Mouse (Mus musculus): ENCODE measurements around the gene Slc4a10. TPM values are rescaled to one million over a fixed set of nuclear protein-coding genes. Genes with fewer than 3 reads are reported as not detected.

Slc4a10 gene
- total RNA-seq, 4 experiments from 2014 or later, result 5.7 to 11.4 (median 7.7) TPM

DNA sequence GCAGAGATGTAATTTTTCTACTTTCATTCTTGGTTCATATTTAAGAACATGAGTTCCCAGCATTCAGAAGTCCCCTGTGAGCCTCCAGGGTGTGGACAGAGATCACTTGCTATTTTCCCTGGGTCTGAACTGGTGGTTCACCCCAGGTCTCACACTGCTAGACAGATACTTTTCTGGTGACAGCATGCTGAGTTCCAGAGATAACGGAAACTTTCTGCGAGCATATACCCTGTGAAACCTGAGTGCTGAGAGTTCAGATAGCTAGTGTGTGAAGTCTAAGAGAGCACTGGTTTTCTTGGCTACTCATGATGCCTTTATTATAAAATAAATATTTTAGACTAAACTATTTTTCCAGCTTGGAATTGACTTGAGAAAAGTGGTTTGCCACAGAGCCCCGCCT is 232.5 kb downstream of the Slc4a10 start:
- DNase-seq, result no peak

DNA sequence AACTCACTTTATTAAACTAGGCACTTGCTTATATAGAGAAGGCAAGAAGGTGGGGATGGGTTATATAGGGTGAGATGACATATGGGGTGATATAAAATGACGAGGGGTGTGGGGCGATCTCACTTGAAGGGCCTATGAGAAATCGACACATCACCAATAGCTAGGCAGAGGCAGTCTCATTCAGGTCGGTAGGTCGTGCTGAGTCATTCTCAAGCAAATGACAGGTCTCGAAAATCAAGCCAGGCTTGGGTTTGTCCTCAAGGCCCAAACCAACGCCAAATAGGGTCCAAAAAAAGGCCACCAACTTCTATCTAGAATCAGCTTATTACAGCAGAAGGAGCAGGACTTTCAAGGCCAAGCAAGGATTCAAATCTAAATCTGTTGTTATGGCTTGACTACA is 233.5 kb downstream of the Slc4a10 start:
- no peak for DNase-seq

DNA sequence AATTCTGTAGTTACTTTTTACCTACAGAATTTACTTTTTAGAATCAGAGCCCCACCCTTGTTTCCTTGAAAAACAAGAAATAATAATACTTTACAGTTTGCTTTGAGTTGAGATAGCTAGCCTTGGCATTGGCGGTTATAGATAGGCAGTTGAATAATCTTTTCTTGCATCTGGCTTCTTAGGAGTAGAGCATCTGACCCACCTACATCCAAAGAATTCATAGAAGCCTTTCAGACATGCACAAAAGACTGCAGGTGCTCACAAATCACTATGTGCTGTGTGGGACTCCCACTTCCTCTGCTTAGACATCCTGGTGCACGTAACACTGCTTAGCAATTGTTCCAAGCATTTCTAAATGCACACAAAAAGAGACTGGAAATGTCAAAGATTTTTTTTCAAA is 238.8 kb downstream of the Slc4a10 start:
- no peak for DNase-seq

DNA sequence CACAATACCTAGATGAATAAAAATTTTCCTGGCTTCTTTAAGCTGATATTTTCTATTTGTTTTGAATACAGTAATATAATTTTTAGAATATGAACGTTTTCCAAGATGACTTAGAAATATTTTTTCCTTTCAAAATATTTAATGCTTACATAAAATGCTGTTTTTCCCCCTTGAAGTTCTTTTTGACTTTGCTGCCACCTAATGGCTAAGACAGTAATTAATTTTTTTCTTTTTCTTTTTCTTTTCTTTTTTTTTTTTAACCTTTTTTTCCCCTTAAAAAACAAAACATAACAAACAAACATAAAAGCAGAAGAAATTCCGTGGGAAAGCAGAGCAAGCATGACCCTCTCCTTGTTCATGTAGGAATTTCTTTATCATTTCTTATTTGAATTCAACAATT is 239.6 kb downstream of the Slc4a10 start:
- no peak for DNase-seq

DNA sequence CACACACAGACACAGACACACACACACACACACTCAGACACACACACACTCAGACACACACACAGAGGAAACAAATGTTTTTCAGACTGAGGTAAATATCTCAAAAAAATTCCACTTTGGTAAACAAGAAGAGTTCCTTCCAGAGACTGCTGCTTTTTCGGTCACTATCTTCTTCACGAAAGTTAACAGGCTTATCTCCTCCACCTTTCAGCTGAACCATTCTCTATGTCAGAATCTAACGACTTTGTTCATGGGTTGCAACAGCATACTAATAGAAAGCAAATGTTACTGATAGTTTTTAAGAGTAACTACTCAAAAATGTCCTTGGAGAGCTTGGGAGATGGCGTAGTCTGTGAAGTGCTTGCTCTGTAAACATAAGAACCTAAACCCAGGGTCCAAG is 241.3 kb downstream of the Slc4a10 start:
- no peak for DNase-seq

DNA sequence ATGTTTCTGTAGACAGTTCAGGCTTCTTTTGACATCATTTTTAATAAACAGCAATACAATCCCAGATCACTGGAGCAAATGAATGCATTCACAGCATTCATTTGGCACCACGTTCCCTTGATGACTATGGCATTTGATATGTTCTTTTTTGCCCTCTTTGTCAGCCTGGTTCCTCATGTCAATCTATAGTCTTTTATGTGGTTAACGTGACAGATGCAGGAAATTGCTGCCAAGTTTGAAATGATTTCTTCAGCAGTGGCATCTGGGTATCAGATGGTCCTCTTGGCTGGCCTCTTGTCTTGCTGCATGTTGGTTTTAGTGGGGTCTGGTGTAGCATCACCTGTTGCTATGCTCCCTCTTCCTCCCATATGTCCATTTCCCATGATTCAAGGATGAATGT is 247.6 kb downstream of the Slc4a10 start:
- no peak for DNase-seq

DNA sequence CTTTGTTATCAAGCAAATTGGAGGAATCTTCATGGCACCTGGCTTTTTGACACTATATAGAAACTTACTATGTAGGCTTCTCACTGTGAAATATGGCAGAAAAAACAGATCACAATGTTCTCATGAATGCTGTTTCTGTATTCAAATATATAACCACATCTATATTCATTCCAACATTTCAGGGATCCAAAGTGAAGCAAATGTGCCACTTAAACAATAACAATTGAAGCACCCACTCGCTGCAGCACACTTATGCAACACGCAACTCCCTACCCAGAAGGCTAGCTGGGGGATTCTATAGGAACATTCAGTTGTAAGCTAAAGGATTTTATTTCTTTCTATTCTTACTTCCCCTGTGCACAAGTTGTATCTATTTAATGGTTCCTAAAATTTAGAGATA is 255.5 kb downstream of the Slc4a10 start:
- DNase-seq, result no peak

DNA sequence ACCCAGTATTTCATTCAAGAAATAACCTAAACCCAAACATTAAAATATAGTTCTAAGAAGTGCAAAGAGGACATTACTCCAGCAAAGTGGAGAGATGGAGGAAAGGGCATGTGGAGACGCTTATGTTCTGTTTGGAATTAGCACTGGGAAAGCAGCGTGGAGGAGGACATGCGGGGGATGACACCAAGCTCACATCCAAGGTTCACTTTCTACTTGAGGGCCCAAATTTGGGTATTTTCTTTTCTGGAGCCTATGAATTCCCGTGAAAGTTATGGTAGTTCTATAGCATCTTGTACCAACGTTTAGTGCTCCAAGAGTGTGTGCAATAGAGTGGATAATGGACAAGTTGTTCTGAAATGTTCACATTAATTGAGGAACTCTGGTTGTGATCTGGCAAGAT is 260.7 kb downstream of the Slc4a10 start:
- DNase-seq, result no peak

DNA sequence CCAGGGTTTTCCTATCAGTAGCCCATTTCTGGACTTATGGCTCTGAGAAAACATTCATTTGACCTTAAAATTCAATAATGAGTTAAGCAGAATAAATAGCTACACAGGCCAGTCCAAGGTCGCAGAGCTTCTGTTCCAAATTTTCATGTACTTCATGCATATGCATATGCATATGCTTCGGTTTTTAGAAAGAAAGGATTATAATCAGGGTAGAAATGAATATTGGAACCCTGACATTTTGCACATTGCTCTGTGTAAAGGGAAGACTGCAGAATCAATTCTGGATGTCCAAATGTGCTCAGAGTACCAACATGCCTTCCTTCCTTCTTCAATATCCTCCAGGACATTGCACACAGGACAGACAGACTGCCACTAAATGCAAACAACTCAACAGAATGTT is 261.2 kb downstream of the Slc4a10 start:
- no peak for DNase-seq

DNA sequence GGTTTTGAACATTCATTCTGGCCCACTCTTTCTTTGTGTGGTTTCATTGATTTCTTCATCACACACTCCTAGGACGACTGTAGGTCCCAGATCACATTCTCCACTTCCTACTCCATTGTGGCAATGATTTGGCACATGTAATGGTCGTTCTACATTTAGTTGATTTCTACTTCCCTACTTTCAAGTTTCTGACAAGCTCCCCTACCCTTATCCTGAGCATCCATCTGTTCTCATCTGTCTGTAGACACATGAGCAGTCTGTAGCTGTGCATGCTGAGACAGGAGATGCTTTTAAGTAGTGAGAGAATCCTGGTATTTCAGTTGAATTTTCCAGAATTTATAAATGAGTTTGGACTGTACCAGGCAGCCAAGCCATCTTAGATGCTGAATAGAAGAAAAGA is 270.7 kb downstream of the Slc4a10 start:
- no peak for DNase-seq

DNA sequence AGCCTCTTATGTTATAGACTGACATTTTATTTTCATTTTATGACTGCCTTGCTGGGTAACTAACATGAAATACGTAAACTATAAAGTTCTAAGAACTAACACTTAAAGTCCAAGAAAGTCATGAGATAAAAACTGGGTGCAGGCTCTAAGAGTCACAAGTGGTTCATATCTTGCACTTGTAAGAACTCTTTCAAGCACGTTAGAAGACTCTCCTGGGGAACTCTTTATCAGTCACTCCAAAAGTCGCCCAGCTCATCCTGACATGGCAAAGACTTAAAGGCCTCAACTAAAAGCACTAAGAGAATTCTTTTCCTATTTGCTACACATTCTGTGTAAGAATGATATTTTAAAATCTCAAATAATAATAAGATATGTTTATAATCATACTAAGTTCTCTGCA is 273.2 kb downstream of the Slc4a10 start:
- no peak for DNase-seq

DNA sequence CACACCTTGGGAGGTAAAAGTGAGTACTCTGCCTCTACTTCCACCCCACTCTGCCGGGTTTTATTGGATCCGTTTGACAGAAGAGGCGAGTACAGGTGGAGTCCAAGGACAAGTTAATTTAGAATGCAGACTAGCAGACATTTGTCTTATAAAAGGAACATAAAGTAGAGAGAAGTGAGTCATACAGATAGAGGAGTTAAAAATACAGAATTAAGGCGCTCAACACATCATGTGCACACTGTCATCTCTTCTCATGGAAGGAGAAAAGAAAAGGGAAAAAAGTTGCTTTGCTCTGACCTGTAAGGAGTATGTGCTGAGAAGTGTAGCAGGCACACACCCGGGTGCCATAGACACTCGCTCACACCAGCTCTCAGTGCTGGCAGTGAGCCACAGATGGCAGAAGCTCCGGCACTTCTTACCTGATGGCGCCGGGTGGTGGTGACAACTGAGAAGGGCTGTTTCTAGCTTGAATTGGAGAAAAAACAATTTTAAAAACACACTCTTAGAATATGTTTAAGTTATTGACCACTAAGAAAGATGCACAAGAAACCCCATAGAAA is 276.9 kb downstream of the Slc4a10 start:
- no peak for DNase-seq

DNA sequence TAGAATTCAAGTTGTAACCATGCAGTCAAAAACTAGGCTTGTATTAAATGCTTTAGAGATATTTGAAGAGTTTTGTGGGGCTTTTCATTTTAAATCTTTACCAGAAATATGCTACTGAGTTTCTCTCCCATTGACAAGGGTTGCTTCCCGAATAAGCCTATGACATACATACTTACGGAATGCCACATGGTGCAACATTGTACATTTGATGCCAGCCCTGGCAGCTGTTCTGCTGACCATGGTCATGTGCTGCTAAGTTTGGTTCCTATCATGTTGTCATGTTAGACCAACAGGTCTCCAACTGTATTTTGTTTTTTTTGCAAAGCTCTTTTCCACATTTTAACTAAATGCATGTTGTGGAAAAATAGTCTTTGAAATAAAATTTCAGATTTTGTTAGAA is 279.1 kb downstream of the Slc4a10 start:
- no peak for DNase-seq

DNA sequence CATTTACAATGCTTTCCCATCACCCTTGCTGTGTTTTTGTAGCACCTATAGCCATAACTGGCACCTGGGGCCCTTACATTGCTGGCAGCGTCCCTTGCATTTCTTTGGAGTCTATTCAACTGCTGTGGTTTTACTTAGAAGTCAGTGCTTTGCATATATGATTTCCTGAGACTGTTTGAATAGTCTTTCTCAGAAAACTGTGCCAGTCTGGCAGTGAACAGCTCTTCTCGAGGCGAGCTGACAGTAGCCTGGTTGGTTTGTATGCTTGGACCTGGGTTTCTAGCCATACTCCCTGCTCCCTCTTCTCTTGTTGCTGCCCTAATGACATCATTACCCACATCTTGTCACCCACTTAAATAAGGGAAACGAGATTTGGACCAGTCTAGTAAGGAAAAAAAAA is 285.7 kb downstream of the Slc4a10 start:
- no peak for DNase-seq

DNA sequence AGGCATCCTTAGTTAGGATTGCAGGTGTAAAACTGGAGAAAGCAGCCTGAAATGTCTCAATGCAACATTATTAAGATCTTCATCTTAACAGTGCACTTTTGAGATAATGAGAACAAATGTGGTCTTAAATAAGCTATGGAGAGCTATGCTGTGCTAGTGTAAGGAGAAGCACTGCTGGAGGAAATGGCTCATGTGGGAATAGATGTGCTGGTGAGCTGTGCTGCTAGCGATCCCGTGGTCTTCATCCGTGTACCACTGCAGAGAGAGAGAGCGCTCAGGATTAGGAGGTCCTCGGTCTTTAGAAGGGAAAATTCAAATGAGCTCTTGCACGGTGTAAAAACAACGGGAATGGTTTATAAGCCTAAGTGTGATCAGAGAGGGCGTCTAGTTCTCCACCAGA is 286.2 kb downstream of the Slc4a10 start:
- DNase-seq, result no peak

DNA sequence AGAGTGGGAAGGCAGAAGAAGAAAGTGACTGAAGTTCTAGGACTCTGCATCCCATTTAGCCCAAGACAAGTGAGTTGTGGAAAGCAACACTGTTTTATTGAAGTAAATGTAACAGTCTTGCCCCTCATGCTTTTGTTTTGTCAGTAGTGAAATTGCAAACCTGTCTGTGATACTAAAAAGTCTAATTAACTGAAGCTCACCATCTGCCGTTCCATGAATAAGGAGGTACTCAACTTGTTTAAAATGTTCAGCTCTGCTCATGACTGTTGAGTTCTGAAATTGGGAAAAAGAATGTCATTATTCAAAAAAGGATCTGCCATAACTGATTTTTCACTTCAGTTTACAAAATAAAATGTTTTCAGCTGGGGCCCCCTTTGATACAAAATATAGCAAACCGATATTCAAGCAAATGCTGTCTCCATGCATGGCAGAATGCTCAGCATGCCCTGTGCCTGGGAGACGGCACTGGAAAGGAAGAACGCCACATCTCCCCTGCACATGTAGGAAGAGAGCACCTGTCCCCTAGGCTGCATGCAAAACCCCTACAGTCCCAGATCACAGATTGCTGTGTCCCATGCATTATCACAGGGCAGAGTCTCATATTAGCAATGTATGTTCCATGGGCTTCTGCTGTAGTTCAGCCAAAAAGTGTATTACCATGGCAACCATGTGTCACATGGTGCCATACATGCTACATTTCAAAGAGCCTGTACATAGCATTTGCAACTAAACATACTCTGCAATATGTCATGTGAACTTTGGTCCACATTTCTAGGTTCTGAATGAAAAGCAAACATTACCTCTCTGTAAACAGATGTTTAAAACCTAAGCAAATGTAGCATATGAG is 288.4 kb downstream of the Slc4a10 start:
- DNase-seq, result no peak

DNA sequence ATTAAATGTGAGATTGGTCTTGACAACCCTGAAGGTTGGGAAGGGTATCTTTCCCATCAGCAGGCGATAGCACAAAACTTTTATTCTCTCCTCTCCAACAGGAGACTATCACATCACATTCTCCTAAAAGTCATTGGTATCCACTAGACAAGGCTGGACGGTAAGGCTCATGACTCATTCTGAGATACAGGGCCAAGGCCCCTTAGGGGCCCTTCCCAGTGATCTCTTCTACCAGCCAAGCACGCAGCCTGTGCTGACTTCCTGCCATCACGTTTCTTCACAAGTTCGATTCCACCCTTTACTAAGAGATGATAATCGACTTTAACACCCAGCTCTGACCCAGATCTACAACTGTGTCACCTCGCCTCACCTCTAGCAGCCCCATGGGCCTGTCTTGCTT is 290.8 kb downstream of the Slc4a10 start:
- no peak for DNase-seq

DNA sequence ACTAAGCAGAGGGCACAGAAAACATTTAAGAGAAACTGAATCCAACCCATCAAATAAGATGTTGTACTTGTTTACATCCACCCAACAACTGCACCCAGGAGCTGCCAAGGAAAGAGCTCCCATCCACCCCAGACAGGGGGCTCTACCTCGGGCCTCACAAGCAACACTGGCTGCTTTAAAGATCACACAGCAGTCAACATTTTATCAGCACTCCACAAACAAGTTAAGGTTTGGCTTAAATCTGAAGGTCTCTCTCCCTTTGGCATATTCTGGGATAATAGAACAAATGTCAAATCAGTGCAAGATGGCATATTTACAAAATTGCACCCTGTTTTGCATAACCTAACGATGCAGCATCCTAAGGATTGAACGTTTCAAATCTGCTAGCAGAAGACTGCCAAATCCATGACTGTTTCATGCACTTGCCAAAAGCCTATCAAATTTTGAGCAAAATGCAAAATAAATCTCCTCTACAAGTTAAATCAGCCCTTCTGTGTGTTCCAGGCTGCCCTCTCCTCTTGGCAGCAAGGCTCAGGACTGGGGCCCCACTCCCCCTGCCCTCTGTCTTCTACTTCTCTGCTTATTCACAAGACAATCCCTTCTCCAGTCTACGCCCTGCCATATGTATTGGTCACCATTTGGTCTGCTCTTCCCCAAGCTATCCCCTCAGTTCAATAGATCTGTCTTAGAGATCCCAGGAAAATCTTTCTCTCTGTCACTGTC is 293.1 kb downstream of the Slc4a10 start:
- no peak for DNase-seq

DNA sequence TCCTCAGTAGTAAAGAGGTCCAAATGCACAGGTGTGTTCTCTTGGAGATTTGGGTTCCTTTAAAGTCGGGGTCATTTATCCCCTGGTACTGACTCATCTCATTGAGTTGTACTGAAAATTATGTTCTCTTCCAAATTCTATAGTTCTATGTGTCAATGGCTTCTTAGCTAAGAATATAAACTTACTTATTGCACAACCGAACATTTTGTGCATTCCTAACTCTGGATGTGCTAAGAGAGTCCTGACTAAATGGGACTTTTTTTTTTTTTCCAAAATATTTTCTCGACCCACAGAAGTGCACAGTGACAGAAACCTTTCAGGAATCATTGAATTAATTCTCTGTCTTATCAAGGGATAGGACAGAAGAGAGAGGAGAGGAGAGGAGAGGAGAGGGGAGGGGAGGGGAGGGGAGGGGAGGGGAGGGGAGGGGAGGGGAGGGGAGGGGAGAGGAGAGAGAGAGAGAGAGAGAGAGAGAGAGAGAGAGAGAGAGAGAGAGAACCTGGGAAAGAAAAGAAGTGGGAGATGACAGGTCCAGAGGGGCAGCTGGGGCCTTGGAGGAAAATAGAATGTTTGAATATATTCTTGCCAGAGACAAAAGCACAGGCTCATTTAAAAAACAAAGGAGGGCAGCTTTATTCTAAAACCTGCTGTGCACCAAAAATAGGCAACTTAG is 294.9 kb downstream of the Slc4a10 start:
- DNase-seq, result no peak

DNA sequence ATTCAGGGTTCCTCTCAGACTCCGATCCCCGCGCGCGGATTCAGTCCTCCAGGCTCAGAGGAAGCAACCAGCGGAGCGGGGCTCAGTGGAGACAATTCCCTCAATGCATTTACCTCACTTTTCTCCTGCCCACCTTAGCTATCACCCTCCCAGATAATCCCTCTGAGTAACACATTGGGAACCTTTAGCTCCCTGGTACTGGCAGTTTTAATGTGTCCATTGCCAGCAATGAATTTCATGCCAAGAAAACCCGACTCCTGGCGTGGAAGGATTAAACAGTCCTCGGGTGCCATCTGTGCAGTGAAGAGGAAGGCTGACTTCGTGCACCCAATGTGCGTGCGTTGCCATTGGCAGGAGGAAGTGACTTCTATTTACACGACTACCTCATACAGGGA is 295.5 kb downstream of the Slc4a10 start:
- DNase-seq, result no peak

DNA sequence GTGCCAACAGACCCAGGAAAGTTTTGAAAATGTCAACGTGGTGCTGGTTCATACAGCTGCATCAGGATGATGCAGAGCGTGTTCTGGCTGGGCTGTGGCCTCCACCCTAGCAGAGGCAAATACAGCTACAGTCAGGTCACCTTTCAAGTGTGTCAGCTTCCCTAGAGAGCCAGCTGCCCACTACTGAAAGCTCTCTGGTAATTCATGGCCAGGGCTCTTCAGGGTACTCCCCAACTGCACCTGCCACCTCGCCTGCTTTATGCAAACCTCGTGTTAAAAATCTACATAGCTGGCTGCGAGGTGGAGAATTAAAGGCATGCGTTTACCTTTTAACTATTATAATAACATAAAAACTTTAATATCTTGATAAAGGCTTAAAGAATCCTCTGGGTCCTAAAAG is 298.1 kb downstream of the Slc4a10 start:
- no peak for DNase-seq

DNA sequence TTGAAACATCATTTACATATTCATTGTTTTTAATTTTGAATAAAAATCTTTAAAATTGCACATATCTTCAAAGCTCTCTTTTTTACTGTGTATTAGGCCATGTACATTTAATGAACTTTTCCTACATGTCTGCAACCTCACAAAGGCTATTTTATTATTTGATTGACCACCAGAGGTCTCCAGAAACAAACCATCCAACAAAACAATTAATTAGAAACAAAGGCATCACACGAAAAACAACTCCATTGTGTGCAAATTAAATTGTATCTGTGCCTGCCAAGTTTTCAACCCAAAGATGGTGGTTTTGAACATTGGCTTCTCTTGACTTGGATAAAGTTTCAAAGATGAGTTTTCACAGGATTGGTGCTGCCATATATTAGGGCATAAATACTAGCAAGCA is 300.5 kb downstream of the Slc4a10 start:
- DNase-seq, result no peak

DNA sequence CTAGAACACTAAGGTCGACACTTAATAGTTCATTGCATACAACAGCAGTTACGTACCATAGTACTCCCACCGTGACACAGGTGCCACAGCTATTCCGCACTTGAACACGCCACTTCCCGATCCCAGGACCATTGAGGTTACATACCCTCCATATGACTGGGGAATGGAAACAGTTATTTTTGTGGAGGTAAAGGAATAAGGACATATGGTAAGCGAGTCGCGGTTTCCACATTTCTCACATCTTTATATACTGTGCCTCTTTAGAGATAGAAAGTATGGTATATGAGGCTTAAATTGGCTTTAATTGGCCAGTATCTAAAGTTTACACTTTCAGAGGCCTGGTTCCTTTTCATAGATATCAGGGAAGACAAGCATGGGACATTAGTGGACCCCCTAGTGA is 301.5 kb downstream of the Slc4a10 start:
- DNase-seq, result no peak
